Mouse (Mus musculus) E14TG2a.4 (cell line): ENCODE results near the gene 2310079G19Rik.

Experiments used
- H3K27me3 ChIP-seq: 2 replicates; pipeline ENCODE4 v1.6.1; 2014; ENCODE audit warnings: low read length, control low read depth; ENCODE audit not compliant: insufficient read depth
- H3K36me3 ChIP-seq: 2 replicates; pipeline ENCODE4 v1.6.1; 2014; ENCODE audit warnings: low read length, control low read depth; ENCODE audit not compliant: insufficient read depth
- H3K4me1 ChIP-seq: replicated peaks from 2 replicates; pipeline ENCODE4 v1.6.1; 2014; ENCODE audit warnings: low read depth, low read length, control low read depth
- H3K4me3 ChIP-seq: replicated peaks from 2 replicates; pipeline ENCODE4 v1.5.1; 2014; ENCODE audit warnings: mild to moderate bottlenecking, low read length
- H3K9me3 ChIP-seq: 2 replicates; pipeline ENCODE4 v1.6.1; 2014; ENCODE audit warnings: low read length, control low read depth
- CTCF ChIP-seq: conservative IDR thresholded peaks from 2 replicates; pipeline ENCODE4 v1.5.1; 2014; ENCODE audit warnings: low read length
- NANOG ChIP-seq: IDR thresholded peaks from 2 replicates; pipeline ENCODE4 v1.6.1; 2014; ENCODE audit warnings: borderline replicate concordance, low read length, mixed read lengths
- POU5F1 ChIP-seq: IDR thresholded peaks from 2 replicates; pipeline ENCODE4 v1.6.1; 2014; ENCODE audit warnings: low read length, borderline replicate concordance

The 2310079G19Rik gene

DNA sequence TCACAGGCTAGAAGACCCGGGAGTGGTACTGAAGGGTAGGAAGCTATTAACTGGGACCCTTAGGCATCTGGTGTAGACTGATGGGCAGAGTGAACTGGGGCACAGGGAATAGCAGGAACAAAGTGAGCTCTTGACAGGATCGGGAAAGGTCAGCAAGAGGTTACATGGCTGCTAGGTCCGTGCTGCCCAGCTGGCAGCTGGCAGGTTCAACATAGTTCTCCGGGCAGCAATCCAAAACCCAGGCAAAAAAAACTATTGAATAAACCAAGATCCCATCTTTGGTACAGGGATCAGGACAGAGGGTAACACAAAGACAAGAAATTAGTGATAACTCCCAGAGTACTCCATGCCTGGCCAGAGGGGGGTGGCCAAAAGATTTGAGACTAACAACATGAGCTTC is 7.7 kb upstream of the 2310079G19Rik start:
- H3K36me3 ChIP-seq: no peaks in the 10 kb centered on the region
- H3K4me3 ChIP-seq: no peak overlapping the region
- H3K4me1 ChIP-seq: no peaks in the 10 kb centered on the region
- TF ChIP-seq POU5F1: no peak
- no peak for TF ChIP-seq NANOG
- no peak for TF ChIP-seq CTCF
- H3K27me3 ChIP-seq: no peaks in the 10 kb centered on the region
- H3K9me3 ChIP-seq: no peaks in the 10 kb centered on the region

DNA sequence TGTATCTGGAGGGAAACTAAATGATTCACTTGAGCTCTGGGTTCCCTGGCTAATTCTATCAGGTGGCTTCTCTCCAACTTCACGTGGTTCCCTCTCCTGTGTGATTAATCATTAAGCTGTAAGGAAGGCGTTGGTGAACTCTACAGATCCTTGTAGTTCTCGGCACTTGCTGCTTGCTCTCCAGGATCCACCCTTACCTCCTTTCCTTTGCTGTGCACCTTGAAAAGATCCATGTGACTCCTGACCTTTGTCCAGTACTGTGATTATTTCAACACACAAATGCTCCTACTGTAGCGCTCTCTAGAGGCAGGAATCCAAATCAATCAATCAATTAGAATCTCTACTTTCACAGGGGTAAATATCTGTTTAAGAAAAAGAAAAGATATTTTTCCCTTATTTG is 4.0 kb upstream of the 2310079G19Rik start:
- H3K36me3 ChIP-seq: no peaks in the 10 kb centered on the region
- no peaks in the 10 kb centered on the region for H3K27me3 ChIP-seq
- H3K4me3 ChIP-seq: no peak overlapping the region
- no peaks in the 10 kb centered on the region for H3K9me3 ChIP-seq
- no peaks in the 10 kb centered on the region for H3K4me1 ChIP-seq
- 0 out of 2 replicates have a peak, but pooled peaks have one; percentile 10 for TF ChIP-seq CTCF
- TF ChIP-seq POU5F1: no peak
- no peak for TF ChIP-seq NANOG

DNA sequence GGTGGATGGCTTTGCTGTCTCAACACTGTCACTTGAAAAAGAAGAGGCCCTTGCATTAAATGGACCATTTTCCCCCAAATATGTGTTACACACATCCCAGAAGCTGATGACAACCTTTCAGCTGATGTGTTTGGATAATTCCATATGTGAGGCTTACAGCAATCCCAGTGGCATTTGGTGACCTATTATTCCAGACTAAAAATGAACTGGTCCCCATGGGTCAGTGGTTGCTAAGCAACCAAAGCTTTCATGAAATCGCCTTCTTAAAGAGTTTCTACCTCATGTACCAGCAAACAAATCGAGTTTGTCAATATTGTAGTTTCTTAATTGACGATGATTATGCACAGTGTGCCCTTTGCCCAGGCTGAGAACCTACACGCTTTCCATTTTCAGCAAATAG is 14.8 kb downstream of the 2310079G19Rik start:
- no peaks in the 10 kb centered on the region for H3K36me3 ChIP-seq
- H3K4me1 ChIP-seq: no peaks in the 10 kb centered on the region
- no peak for TF ChIP-seq NANOG
- no peak for TF ChIP-seq CTCF
- TF ChIP-seq POU5F1: no peak
- no peak overlapping the region for H3K4me3 ChIP-seq
- H3K9me3 ChIP-seq: no peaks in the 10 kb centered on the region
- no peaks in the 10 kb centered on the region for H3K27me3 ChIP-seq

DNA sequence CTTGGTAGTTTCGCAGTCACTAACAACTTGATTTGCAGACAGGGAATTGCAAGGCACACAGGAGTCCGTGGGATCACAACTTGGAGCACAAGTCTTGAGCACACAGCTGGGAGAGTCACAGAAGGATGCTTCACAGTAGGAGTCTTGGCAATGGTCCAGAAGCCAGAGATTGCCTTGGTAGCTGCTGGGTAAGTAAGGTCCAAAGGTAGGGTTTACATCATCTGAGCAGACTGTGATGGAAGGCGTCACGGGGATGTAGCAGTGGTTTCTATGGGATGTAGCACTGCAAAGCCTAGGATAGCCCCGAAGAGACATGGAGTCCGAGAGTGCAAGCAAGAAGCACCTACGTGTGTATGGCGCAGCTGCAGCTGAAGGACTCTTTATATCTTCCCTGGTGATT is 15.5 kb downstream of the 2310079G19Rik start, which contains the start of gene Krtap24-1:
Gene Krtap24-1 (minus strand): TSS at position 358 of the 400 bp plus-strand sequence.
- Histone ChIP-seq H3K27me3 (no peaks in the 10 kb centered on the region), H3K9me3 (no peaks in the 10 kb centered on the region), H3K4me1 (no peaks in the 10 kb centered on the region), H3K36me3 (no peaks in the 10 kb centered on the region), H3K4me3 (no peak within 1 kb of the TSS)
- TF ChIP-seq NANOG (no peak), POU5F1 (no peak), CTCF (no peak)

DNA sequence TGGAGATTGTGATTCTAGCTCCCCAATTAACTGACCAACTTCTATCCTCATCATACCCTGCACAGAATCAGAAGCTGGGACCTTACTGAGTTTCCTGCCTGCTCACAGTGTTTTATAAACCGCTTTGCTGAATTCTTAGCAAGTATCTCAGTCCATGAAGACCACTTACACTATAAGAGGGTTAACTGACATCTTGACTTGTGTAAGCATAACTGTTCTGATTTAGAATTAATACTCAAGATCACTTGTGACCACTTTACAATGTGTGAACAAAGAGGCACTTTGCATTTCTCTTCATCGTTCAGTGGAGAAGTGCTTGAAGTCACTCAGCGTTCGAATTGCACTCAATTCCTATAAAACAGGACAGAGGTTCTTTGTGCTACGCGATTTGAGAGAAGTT is 22.9 kb downstream of the 2310079G19Rik start:
- TF ChIP-seq NANOG (no peak), POU5F1 (no peak), CTCF (no peak)
- Histone ChIP-seq H3K4me3 (no peak overlapping the region), H3K4me1 (no peaks in the 10 kb centered on the region), H3K36me3 (no peaks in the 10 kb centered on the region), H3K27me3 (no peaks in the 10 kb centered on the region), H3K9me3 (no peaks in the 10 kb centered on the region)

DNA sequence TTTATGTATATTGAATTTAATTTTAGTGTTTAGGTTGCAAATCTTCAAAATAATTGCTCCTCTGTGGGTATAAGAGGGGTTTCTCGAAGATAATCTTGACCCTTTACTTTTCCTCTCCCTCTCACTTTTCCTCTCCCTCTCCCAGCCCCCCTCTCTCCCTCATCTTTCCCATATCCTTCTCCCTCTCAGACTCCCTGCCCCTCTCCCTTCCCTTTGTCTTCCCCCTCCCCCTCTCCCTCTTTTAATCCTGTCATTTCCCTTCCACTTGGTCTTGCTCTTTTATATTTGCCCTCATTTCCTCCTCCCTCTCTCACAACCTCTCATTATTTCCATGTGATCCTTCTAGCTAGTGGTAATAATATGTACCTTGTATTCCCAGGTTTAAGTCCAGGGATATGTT is 25.0 kb downstream of the 2310079G19Rik start:
- H3K9me3 ChIP-seq: no peaks in the 10 kb centered on the region
- H3K4me1 ChIP-seq: no peaks in the 10 kb centered on the region
- no peaks in the 10 kb centered on the region for H3K27me3 ChIP-seq
- TF ChIP-seq POU5F1 (no peak), CTCF (no peak), NANOG (no peak)
- H3K4me3 ChIP-seq: no peak overlapping the region
- H3K36me3 ChIP-seq: no peaks in the 10 kb centered on the region

DNA sequence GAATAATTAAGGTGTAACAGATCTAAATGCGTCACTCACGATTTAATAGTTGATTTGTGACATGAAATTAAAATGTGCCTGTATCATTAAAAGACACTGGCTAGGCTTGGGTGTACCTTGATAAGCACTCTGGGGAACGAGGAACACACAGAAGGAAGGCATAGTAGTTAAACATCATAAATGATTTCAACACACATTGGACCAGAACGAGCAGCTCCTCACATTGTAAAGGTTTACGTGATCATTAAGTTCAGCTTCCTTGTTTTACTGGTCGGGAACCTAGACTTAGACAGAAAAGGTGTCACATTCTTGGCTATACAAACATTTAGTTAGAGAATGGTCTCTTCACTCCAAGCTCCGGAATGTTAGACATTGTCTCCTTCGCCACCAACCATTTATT is 27.2 kb downstream of the 2310079G19Rik start:
- no peak for TF ChIP-seq NANOG
- no peak for TF ChIP-seq POU5F1
- TF ChIP-seq CTCF: no peak
- Histone ChIP-seq H3K4me1 (no peaks in the 10 kb centered on the region), H3K9me3 (no peaks in the 10 kb centered on the region), H3K36me3 (no peaks in the 10 kb centered on the region), H3K27me3 (no peaks in the 10 kb centered on the region), H3K4me3 (no peak overlapping the region)

DNA sequence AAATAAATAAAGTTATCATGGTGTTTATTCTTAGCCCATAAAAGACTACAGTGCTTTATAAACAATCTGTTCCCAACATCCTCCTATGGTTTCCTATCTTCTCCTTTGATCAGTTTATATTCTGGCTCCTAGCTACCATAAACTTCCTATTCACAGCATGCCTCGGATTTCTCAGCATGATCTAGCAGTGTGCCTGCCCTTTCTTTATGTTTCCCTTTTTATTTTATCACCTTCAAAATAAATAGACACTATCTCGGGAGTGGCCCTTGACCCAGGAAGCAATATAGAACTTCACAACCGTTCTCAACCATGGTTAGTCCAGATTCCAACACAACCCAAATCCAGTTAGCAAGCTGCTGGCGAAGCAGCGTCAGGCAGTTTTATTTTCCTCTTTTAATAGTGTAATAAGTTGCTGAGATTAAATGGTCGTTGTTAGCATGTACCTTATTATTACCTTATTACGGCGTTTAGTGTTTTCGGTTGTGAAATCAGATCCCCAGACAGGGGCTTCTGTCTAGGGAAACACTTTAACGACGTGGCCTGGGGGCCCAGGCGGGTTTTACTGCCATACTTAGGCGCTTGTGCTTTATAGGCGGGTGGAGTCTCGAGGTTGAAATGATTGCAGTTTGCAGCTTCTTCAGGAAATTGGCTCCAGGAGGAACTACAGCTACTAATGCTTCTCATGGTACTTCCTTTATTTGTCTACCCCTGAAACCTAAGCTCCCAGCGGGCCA is 27.8 kb downstream of the 2310079G19Rik start:
- no peaks in the 10 kb centered on the region for H3K36me3 ChIP-seq
- no peak for TF ChIP-seq CTCF
- no peak for TF ChIP-seq NANOG
- TF ChIP-seq POU5F1: no peak
- H3K9me3 ChIP-seq: no peaks in the 10 kb centered on the region
- no peak overlapping the region for H3K4me3 ChIP-seq
- H3K27me3 ChIP-seq: no peaks in the 10 kb centered on the region
- H3K4me1 ChIP-seq: no peaks in the 10 kb centered on the region

DNA sequence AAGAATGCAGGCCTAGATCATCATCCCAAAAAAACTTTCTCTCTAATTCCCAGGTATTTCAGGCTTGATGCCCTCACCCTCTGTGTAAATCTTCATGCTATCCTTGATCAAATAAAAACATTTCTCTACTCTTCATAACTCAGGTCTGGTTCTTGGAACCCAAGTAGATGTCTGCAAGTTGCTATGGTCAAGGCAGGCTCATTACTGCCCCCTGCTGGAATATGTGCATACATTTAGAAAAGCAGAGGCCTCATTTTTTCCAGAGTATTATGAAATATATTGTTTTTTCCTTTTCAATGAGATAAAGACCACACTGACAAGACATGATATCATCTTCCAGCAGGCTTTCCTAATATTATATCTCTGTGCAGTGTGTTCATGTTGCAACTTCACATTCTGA is 34.7 kb downstream of the 2310079G19Rik start:
- TF ChIP-seq NANOG (no peak), CTCF (peak; percentile 58)
- no peak overlapping the region for H3K4me3 ChIP-seq
- H3K36me3 ChIP-seq: no peaks in the 10 kb centered on the region
- H3K4me1 ChIP-seq: no peaks in the 10 kb centered on the region
- no peaks in the 10 kb centered on the region for H3K27me3 ChIP-seq
- no peaks in the 10 kb centered on the region for H3K9me3 ChIP-seq
